Mouse (Mus musculus): Measurements from ENCODE around the gene Zfp2. TPM values are rescaled to one million over a fixed set of nuclear protein-coding genes. Genes with fewer than 3 reads are reported as not detected.

Zfp2 gene
- 10 to 100 TPM; 17.2 to 19.7 TPM for total RNA-seq (2021)

DNA sequence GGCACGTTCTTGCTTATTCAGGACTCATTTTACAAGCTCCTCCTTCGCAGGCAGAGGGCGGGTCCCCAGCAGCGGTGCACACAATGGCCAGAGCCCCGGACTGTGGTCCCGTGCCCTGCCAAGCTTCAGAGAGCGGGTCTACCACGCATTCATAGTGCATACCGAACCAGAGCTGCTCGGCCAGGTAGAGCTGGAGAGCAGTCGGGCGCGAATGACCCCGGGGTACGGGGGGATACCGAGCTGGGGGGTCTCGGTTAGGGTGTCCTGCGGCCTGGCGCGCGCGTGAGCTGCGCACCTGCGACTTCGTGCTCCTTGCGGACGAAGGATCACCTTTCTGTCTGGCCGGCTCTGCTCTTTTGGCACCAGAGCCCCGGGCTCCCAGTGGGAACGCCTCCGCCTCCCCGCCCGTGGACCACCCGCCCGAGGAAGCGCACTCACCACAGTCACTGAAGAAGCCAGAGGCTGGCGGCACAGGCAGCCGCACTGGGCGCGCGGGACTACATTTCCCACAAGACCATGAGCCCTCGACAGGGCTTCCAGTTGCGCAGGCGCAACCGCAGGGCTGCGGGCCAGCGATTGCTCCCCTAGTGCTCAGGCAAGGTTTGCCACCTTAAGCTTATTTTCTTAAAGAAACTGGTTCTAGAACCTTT is at the start of gene Zfp2:
Gene Zfp2 (minus strand): TSS at position 495 of the 650 bp plus-strand sequence.
- peak; percentile 82 to 87 for DNase-seq (ENCODE audit: extremely low spot score in 1 of 2, low spot score in 1 of 2)

GRCm38 (mm10) chr11:50964886-50965285 is 48.9 kb upstream of the Zfp2 start:
- no peak for DNase-seq (ENCODE audit: extremely low spot score in 1 of 2, low spot score in 1 of 2)

- DNase-seq (ENCODE audit: extremely low spot score in 1 of 2, low spot score in 1 of 2), result no peak
These were observed 37.7 kb upstream of the Zfp2 start, which contains the start of gene Prop1 for GRCm38 (mm10) chr11:50953665-50954064. Gene Prop1, minus strand, starts transcription at chr11:50953765.

DNA sequence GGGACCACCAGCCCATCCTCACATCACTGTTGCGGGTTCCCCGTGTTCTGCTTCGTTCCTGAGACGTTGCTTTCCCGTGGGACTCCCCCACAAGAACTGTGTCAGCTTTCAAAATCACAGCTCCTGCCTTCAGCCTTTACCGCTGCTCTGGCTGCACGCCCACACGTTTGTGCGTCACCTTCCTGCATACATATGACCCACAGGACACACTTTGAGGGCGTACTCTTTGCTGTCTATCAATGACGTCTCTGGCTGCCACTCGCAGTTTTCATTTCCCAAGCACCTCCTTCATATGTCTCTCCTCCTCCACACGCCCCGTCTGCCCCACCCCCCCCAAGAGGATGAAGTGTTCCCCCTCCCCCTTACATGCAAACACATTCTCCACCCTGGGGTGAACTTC is 36.3 kb upstream of the Zfp2 start:
- no peak for DNase-seq (ENCODE audit: extremely low spot score in 1 of 2, low spot score in 1 of 2)

GRCm38 (mm10) chr11:50943506-50943905 is 27.5 kb upstream of the Zfp2 start, which contains the start of gene 4933414I15Rik:
Gene 4933414I15Rik, minus strand, starts transcription at chr11:50943765.
- DNase-seq (ENCODE audit: extremely low spot score in 1 of 2, low spot score in 1 of 2), result no peak

DNA sequence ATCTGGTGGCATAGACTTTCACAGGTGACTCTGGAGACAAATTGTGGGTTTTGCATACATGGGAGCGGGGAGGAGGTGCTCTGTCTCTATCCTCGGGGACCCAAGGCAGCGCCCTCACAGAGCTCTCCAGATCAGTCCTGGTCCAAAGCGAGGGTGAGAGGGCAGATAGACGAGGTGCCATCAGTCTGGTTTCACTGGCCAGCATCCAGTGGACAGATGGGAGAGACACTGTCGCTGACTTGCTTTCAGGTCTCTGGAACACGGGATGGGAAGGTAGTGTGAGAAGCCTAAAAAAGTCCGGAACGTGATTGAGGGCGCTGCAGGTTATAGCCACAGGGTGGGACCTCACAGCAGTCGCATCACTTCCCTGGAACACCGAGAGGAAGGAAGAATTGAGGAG is 26.4 kb upstream of the Zfp2 start:
- no peak for DNase-seq (ENCODE audit: extremely low spot score in 1 of 2, low spot score in 1 of 2)

- DNase-seq (ENCODE audit: extremely low spot score in 1 of 2, low spot score in 1 of 2), result no peak
These were observed 23.8 kb upstream of the Zfp2 start for GRCm38 (mm10) chr11:50939621-50940366.

DNA sequence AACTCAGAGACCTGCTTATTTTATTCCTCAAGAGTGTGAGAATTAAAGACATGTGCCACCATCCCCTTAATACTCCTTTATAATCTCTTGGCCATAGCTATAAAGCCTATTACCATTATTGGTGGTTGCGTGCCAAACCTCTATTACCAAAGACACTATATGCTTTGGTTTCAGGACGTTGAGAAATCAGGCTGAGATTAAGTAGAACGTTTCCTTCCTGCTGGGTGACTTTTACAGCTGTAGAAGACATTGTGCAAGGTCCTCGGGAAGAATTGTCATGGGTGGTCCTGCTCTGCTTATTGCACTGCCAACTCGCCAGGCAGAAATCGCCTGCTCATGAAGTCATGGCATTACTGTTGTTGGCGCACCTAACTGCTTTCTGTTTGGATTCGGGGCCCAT is 22.5 kb upstream of the Zfp2 start:
- DNase-seq (ENCODE audit: extremely low spot score in 1 of 2, low spot score in 1 of 2), result no peak

DNA sequence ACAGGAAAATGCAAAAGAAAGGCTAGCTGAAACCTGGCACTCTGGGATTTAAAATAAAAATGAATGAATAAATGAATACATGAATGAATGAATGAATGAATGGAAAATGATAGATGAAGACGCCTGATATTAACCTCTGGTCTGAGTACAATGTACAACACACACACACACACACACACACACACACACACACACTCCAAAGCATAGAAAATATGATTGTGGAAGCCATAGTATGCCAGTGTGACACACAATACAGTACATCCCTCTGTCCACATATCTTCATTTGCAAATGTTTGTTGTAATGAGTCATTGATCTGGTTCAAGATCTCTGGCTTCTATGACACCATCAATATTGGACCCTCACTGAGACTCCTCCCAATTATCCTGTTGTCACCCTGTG is 16.1 kb upstream of the Zfp2 start:
- no peak for DNase-seq (ENCODE audit: extremely low spot score in 1 of 2, low spot score in 1 of 2)

GRCm38 (mm10) chr11:50931451-50931866 is 15.5 kb upstream of the Zfp2 start, which contains the start of gene Zfp354b:
Gene Zfp354b, minus strand, starts transcription at chr11:50931633.
- DNase-seq (ENCODE audit: extremely low spot score in 1 of 2, low spot score in 1 of 2), result peak; percentile 62 to 74

- peak in 1 of 2 experiments; percentile 15 for DNase-seq (ENCODE audit: extremely low spot score in 1 of 2, low spot score in 1 of 2)
These were observed 15.1 kb upstream of the Zfp2 start for GRCm38 (mm10) chr11:50931021-50931420.

DNA sequence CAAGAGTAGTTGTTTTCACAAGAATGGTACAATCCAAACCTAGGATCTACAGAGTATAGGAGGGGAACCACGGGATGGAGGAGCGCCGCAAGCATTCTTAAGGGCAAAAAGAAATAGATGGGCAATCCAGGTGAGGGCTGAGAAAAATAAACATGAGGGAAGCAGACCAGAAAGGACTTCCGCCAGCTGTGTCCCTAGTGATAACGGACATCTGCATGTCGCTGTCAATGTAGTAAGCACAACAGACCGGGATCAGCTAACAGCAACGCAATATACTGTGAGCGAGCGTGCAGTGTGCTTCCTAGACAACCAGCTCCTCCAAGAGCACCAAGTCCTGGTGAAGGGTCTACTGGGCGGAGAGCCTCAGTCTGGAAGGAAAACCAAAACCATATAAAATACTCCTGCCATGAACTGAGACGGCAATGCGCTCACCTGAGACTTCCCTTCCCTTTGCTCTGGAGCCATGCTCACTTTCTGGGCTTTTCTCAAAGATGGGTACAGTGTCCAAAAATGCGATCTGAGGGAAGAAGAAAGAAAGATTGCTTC is 14.6 kb upstream of the Zfp2 start:
- no peak for DNase-seq (ENCODE audit: extremely low spot score in 1 of 2, low spot score in 1 of 2)

DNA sequence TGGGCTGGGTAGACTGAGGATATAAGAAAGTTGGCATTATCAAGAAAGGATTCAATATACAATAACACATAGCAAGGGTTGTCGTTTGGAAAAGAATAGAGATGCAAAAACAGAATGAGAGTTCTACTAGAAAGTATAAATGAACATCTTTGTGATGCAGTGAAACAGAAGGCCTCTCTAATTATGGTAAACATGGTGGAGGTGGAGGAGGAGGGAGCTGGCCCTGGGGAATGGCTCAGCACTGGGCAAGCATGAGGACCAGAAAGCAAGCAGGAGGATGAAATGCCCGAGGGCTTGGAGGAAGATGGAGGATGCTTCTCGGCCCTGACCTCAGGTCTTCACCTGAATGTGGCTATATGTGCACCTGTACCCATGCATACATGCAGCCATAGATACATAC is 1.5 kb downstream of the Zfp2 start:
- no peak for DNase-seq (ENCODE audit: extremely low spot score in 1 of 2, low spot score in 1 of 2)

GRCm38 (mm10) chr11:50913301-50913700 is 2.7 kb downstream of the Zfp2 start:
- no peak for DNase-seq (ENCODE audit: extremely low spot score in 1 of 2, low spot score in 1 of 2)

DNA sequence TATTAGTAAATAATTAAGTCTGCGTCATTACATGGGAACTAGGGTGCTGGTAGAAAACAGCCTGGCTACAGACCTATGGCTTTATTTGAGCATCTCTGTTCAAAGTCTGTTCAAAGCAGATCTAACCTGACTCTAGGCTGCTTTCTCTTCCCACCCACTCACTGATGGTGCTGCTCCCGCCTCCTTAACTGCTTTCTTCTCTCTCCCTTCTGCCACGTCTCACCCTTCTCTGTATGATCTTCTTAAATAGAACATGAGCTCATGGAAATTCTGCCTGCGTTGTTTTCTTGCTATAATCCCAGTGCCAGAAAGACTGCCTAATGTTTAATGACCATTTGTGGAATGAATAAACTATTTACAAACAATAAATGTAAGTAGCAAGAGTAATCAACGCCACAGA is 7.8 kb downstream of the Zfp2 start:
- no peak for DNase-seq (ENCODE audit: extremely low spot score in 1 of 2, low spot score in 1 of 2)

DNA sequence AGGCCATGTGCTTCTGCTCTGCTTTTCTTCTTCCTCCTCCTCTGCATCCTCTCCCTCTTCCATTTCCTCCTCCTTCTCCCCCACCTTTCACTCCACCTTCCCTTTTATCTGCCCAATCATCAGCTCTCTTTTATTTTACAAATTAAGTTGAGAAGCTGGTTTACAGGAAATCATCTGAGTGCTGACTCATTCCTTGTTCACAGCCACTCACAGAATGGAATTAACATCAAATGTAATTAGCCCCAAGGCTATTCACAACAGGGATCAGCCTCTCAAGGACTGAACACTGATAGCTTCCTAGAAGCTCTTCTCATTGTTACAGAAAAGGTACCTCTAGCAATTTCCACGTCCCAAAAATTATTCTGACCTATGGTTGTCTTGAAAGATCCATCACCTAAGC is 18.6 kb downstream of the Zfp2 start:
- DNase-seq (ENCODE audit: extremely low spot score in 1 of 2, low spot score in 1 of 2), result no peak

- DNase-seq (ENCODE audit: extremely low spot score in 1 of 2, low spot score in 1 of 2), result no peak
These were observed 23.5 kb downstream of the Zfp2 start for GRCm38 (mm10) chr11:50892441-50892840.

GRCm38 (mm10) chr11:50887390-50888128 is 28.4 kb downstream of the Zfp2 start, which contains the start of gene Zfp454:
Gene Zfp454, minus strand, starts transcription at chr11:50887651.
- peak; percentile 79 to 84 for DNase-seq (ENCODE audit: extremely low spot score in 1 of 2, low spot score in 1 of 2)

DNA sequence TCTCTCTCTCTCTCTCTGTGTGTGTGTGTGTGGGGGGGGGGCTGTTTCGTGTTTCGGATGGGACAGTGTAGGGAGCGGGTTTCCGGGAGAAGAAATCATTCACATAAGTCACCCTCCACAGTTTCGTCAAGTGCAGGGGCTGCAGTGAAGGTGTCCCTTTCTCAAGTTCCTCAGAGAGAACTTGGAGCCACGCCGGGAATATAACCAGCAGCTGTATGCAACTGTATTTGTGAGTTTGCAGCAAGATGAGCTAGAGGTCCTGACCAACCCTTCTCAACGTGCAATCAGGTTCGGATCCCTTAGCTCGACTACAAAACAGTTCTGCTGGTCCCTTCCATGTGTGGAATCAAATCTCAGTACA is 29.1 kb downstream of the Zfp2 start:
- DNase-seq (ENCODE audit: extremely low spot score in 1 of 2, low spot score in 1 of 2), result peak in 1 of 2 experiments; percentile 9

DNA sequence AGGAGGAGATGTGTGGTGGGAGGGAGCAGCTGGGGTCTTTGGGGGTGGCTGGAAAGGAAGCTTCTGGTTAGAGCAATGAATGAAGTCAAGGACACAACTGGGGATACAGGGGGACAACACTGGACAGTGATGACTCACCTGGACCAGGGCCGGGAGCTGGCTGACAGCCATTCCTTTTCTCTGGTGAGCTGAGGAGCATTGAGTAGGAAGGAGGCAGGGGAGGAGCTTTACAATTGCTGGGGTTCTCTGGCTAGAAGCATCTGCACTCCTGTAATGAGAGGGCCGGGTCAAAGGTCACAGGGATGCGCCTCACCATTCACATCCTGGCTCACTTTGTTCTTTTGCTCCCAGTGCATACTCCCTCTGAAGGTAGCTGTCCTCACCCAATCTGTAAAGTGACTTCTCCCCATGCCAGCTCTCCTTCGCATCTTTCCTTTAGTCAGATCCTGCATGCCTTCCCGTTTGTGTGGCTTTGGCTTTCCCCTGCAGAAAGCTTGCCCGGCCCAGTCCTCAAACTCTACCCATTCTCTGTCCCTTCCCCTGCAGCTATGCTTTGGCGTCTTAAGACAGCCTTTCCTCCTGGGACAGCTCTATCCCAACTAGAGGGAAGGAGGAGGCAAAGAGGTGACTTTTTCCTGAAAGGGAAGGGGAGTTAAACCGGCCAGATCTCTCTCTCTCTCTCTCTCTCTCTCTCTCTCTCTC is 29.6 kb downstream of the Zfp2 start:
- no peak for DNase-seq (ENCODE audit: extremely low spot score in 1 of 2, low spot score in 1 of 2)
